Mouse (Mus musculus) erythroid progenitor cell, adult 5-6 weeks (primary cell): Measurements from ENCODE around the gene Nlrp3. TPM values are rescaled to one million over a fixed set of nuclear protein-coding genes. Genes with fewer than 3 reads are reported as not detected.

Source experiments
- ATAC-seq: replicated peaks from 2 replicates; pipeline ENCODE4 v1.8.0; 2016; ENCODE audit warnings: moderate number of reproducible peaks, mild to moderate bottlenecking, moderate TSS enrichment, inconsistent platforms; ENCODE audit not compliant: poor library complexity, low FRiP score, severe bottlenecking
- total RNA-seq, 2 experiments: library from RNA; stranded (forward) in 1 of 2; stranded (reverse) in 1 of 2; fragments of 150-400 nt in 1 of 2; fragments of 186-747, 209-891 nt in 1 of 2; gene quantifications; 2 replicates each; pipeline versions ENCODE4 v1.2.3 to v1.2.4; 2015 to 2017; ENCODE audit warnings: low replicate concordance in 2 of 2

Nlrp3 gene
- total RNA-seq, 2 experiments from 2014 or later, result 0.84 to 1.3 TPM

GRCm38 (mm10) chr11:59599211-59599610 lies 57.8 kb downstream of the Nlrp3 start:
- no peak for ATAC-seq

- ATAC-seq, result no peak
Measured at GRCm38 (mm10) chr11:59600872-59601271, 59.5 kb downstream of the Nlrp3 start.

GRCm38 (mm10) chr11:59602287-59602686 lies 60.9 kb downstream of the Nlrp3 start:
- no peak for ATAC-seq

- ATAC-seq, result no peak
Measured at GRCm38 (mm10) chr11:59611646-59612045, 70.3 kb downstream of the Nlrp3 start.

GRCm38 (mm10) chr11:59614120-59614519 lies 72.8 kb downstream of the Nlrp3 start:
- no peak for ATAC-seq

Other genes starting within 250 kb of the Nlrp3 start
- not detected in 2 replicates for gene Wnt9a, start 234.6 kb upstream of the Nlrp3 start, total RNA-seq (2015; ENCODE audit: low replicate concordance)
- not detected in 2 replicates for gene Wnt9a, start 234.6 kb upstream of the Nlrp3 start, total RNA-seq (2017; ENCODE audit: low replicate concordance)
- gene Prss38, start 165.9 kb upstream of the Nlrp3 start, total RNA-seq (2015; ENCODE audit: low replicate concordance), result not detected in 2 replicates
- not detected in 2 replicates for gene Prss38, start 165.9 kb upstream of the Nlrp3 start, total RNA-seq (2017; ENCODE audit: low replicate concordance)
- gene Jmjd4, start 91.5 kb upstream of the Nlrp3 start, total RNA-seq (2015; ENCODE audit: low replicate concordance), result 2.5 and 3.4 TPM in 2 replicates
- 2.3 and 3.2 TPM in 2 replicates for gene Jmjd4, start 91.5 kb upstream of the Nlrp3 start, total RNA-seq (2017; ENCODE audit: low replicate concordance)
- not detected in 2 replicates for gene Snap47, start 90.4 kb upstream of the Nlrp3 start, total RNA-seq (2015; ENCODE audit: low replicate concordance)
- 0.13 and 6.4 TPM in 2 replicates for gene Snap47, start 90.4 kb upstream of the Nlrp3 start, total RNA-seq (2017; ENCODE audit: low replicate concordance)
- gene Zfp867, start 69.1 kb upstream of the Nlrp3 start, total RNA-seq (2015; ENCODE audit: low replicate concordance), result not detected in 2 replicates
- gene Zfp867, start 69.1 kb upstream of the Nlrp3 start, total RNA-seq (2017; ENCODE audit: low replicate concordance), result not detected in 2 replicates
- gene Zkscan17, start 14.8 kb upstream of the Nlrp3 start, total RNA-seq (2015; ENCODE audit: low replicate concordance), result 1.7 and 2.9 TPM in 2 replicates
- 3.0 and 3.7 TPM in 2 replicates for gene Zkscan17, start 14.8 kb upstream of the Nlrp3 start, total RNA-seq (2017; ENCODE audit: low replicate concordance)
- not detected in 2 replicates for gene Olfr222, start 34.7 kb downstream of the Nlrp3 start, total RNA-seq (2015; ENCODE audit: low replicate concordance)
- not detected in 2 replicates for gene Olfr222, start 34.7 kb downstream of the Nlrp3 start, total RNA-seq (2017; ENCODE audit: low replicate concordance)
- gene Olfr223, start 51.7 kb downstream of the Nlrp3 start, total RNA-seq (2015; ENCODE audit: low replicate concordance), result not detected in 2 replicates
- gene Olfr223, start 51.7 kb downstream of the Nlrp3 start, total RNA-seq (2017; ENCODE audit: low replicate concordance), result not detected in 2 replicates
- 21.4 and 38.2 TPM in 2 replicates for gene Mprip, start 119.7 kb downstream of the Nlrp3 start, total RNA-seq (2015; ENCODE audit: low replicate concordance)
- 20.7 and 44.4 TPM in 2 replicates for gene Mprip, start 119.7 kb downstream of the Nlrp3 start, total RNA-seq (2017; ENCODE audit: low replicate concordance)
- not detected in 2 replicates for gene Pld6, start 246.1 kb downstream of the Nlrp3 start, total RNA-seq (2015; ENCODE audit: low replicate concordance)
- not detected in 2 replicates for gene Pld6, start 246.1 kb downstream of the Nlrp3 start, total RNA-seq (2017; ENCODE audit: low replicate concordance)